Mouse (Mus musculus) common myeloid progenitor, adult 5-6 weeks (primary cell): ENCODE results near the gene Hdac5. TPM values are rescaled to one million over a fixed set of nuclear protein-coding genes. Genes with fewer than 3 reads are reported as not detected.
A peak's percentile ranks its signal among the peaks of the same experiment; 100 is the strongest.

Experiments
- ATAC-seq: replicated peaks from 2 replicates; pipeline ENCODE4 v1.8.0; 2016; ENCODE audit warnings: low read depth, mild to moderate bottlenecking, moderate TSS enrichment, inconsistent platforms; ENCODE audit not compliant: poor library complexity, severe bottlenecking
- total RNA-seq: library from RNA; stranded (forward); fragments of 200-1000, 187-1606 nt; gene quantifications from 2 replicates; pipeline ENCODE4 v1.2.3, GENCODE M21; 2017

Gene Hdac5
- total RNA-seq, 1 experiment from 2014 or later: 20.7 TPM

DNA sequence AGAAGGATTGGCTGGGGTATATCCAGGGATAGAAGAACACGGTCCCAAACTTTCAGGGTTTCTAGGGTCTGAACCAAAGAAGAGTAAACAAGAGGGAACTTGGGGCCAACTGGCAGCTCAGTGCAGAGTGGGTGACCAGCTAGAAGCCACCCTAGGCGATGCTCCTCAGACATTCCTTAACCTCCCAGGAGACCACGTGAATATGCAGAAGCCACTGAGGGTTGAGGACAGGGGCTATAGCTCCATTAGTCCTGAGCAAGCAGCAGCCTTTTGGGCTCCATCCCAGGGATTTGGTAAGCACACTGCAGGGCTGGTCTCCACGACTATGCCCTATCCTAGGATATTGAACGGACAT lies 13.1 kb downstream of the Hdac5 start:
- no peak for ATAC-seq

DNA sequence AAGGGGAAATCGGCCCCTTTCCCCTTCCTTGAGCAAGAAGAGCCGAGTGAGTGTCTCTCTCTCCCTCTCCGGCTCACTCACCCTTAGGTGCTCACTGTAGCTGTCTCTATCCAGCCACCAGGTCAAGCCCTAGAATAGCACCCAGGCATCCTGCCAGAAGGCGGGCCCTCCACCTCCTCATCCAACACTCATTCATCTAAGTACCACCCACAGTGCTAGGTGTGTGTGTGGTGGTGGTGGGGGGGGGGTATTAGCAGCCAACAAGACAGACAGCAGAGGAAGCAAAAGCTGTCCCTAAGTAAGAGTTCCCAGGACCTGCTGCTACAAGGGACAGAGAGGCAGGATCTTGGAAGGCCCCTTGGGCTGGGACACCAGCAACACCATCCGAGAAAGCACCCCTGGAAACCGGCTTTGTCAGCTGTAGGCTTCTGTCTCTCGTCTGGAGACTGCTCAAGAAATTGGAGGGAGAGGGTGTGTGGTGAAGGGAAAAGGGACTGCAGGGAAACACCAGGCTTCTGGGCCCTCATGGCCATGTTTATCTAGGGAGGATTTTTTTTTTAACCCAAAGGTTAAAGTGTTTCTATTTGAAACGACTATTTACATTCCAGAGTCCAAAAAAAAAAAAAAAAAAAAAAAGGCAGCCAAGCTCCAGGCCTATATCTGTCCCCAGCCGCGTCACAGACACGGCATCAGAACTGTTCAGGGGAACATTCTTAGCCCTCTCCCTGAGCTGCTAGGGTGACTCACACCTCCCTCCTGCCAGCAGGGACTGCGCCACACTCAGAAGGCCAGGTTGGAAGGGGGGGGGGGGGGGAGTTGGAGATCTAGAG lies 13.7 kb downstream of the Hdac5 start:
- ATAC-seq: no peak

DNA sequence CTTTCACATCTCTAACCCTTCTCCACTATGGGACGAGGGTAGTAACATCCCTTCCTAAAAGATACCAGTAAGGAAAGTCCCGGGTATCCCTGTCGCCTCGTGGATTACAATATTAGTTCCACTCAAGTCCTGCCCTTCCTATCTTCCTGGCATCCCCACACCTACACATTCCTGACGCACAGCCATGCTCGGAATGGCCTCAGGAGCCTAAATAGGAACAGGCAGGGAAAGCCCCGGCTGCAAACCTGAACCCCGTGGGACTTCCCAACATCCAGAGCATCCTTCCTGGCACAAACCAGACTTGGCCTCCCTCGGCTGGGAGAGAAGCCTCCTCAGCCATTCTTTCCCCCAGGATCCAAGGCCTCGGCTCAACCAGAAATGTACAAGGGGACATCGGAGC lies 14.5 kb downstream of the Hdac5 start:
- no peak for ATAC-seq

DNA sequence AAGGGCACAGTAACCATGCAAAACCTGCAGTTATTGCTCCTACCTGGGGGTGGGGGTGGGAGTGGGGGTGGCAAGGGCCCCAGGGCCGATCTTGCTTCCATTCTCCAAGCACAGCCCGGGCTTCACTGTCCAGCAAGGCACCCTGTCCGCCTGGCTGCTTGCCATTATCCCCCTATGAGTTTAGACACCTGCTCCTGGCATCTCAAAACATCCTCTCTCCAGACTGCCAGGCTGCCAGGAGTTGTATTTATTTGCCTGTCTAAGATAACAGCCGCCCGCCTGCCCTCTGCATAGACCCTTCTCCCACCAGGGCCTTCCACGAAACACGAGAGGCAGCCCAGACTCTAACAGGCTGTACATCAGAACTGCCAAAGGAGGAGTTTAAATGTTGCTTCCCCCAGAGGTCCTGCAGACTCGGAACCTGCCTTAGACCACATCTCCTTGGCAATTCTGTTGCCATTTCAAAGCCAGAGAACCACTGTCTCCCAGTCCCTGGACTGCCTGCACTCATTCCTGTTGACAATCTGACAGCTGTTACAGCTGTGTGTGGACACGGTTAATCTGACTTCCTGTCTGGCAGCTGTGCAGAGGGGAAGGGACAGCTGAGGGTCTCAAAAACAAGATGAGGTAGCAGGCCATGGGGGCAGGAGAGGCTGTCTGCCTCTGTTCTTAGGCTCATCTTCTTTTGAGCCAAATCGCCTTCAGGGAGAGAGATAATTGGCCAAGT lies 15.4 kb downstream of the Hdac5 start:
- no peak for ATAC-seq

DNA sequence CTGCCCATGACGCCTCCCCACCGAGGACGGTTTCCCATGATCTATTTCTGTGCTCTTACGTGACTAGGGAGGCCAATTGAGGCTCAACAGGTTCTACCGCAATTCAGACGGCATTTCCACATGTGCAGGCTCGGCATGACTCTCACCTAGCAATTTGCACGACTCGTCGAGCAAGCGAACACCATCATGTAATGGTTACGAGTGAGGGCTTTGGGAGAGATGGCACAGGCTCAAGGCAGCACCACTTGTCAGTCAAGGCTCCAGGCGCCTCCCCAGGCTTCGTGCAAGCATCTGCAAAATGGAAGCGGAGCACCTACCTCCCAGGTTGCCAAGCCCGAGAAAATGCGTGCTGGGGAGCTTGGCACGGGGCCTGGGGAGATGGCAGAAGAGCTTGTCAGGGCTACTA lies 18.0 kb downstream of the Hdac5 start:
- no peak for ATAC-seq

DNA sequence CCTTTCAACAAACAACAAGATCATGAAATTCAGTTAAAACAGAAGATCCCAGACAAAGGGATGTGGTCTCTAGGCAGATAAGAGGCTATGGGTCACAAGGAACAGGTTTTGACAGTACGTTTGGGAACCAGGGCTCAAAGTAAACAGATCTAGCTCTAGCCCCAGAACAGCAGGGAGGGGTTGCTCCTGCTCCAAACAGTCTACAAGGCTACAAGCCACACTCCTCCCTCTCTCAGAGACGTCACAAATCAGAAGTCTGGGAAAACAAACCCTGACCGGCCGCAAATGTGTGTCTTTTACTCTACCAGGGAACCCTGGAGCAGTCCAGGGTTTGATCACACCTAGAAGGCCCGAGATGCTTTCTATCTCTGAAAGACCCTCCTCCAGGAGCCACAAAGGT lies 19.0 kb downstream of the Hdac5 start:
- ATAC-seq: no peak

DNA sequence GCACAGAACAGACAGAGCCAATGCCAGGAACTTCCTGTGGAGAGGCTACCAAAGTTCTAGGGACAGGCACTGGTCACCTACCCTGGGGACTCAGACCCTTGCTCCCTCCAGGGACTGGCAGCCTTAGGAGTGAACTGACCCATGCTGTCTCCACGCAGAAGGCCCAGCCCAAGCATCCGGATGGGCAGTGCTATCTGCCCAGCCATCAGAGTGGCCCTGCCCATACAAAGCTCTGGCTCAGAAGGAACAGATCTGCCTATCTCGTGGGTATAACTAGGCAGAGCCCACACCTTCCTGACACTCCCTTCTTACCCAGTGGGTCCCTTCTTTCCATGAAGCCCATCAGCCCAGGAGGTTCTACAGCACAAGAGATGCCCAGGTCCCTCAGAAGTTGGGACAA lies 19.8 kb downstream of the Hdac5 start:
- ATAC-seq: no peak

DNA sequence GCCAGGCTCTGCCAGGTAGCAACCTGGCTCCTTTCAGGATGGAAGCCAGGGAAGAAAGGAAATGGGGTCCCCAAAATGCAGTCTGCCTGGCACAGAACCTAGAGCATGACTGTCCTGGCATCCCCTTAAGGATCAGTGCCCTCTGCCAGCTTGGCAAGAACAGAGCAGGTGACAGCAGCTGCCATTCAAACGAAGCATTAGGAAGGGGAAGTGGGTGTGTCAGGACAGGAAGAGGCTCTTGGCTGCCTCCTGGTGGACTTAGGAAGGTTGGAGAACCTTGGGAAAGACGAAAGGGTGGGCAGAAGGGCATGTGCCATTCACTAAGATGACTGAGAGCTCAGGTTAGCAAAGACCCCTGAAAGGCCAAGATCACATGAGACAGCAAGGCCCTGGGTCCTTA lies 20.2 kb downstream of the Hdac5 start:
- peak; percentile 34; the same call in 1 of the 2 replicates for ATAC-seq

DNA sequence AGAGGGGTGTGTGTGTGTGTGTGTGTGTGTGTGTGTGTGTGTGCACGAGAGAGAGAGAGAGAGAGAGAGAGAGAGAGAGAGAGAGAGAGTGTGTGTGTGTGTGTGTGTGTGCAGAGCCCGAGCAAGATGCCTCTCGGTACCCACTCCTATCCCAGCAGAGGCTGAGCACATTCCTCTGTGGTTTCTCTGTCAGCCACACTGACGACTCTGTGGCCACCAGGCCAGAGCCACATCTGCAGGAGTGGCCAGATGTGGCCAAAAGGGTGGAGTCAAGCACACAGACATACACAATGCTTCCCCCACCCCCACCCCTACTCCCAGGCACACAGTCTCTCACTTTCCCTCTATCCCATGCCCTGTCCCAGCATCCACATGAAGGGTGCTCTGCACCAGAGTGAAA lies 21.1 kb downstream of the Hdac5 start:
- peak; percentile 70 for ATAC-seq

DNA sequence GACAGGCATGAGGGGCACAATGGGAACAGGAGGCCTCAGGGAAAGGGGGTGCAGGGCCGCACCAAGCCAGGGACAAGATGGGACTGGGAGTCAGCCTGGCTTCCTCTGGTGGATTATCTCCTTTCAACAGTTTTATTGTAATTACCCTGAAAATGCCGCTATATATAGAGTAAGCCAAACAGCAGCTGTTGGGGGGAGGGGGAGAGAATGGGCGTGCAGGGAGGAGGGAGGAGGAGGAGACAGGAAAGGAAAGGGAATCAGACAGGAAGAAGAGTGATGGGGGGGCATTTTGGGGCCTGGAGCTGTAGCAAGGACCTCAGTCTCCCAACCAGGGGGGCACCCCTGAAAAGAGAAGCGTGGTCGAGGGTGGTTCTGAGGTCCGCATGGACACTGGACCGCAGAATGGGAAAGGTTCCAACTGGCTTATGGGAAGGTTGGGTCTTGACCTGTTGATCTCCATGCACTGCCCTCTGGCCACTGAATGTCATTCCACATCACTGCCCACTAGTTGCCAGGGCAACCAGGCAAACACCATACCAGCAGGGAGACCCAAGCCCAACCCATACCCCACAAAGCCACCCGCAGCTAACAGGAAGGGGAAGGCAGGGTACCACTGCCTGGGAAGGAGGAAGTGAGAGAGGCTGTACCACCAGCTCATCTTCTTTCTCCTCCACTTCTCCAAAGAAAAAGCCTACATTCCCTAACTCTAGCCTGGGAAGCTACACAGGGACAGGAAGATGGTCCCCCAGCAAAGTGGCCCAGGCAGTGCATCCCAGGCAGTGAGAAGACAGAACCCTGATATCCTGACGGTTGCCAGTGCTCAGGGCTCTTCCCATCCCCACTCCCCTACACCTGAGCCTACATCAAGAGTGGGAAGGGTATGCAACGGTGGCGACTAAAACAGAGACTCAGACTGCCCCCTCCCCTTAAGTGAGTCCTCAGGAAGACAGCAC lies 21.9 kb downstream of the Hdac5 start:
- peak; percentile 54 for ATAC-seq

DNA sequence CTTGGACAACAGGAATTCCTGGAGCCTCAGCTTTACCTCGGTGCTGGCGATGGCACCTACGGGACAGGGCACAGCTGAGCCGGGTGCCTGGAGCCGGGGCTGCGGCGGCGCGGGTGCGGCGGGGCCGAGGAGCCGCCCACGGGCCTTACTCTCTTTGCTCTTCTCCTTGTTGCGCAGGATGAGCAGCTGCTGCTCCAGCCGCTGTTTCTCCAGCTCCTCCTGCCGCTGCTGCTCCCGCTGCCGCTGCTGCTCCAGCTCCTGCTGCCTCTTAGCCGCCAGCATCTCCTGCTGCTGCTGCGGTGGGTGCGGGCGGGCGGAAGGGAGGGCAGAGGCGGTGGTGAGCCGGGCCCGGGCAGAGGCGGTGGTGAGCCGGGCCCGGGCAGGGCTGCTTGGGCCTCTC lies 23.5 kb downstream of the Hdac5 start:
- no peak for ATAC-seq

DNA sequence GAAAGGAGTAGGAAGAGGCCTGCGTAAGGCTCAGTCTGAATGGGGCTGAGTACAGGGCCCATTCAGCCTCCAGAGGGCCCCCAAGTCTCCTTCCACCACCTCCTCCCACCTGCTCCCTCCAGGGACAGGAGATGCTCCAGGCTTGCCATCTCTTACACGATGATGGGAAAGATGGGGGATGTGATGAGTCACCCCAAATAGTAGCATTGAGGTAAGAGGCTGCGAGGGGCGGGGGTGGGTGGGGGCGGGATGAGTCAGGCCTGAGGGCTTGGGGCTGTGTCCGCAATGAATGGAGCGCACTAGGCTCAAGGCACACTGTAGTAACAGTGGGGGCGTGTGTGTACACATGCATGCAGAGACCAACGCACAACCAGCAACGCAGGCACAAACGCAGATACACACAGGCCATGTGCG lies 28.6 kb downstream of the Hdac5 start:
- no peak for ATAC-seq

DNA sequence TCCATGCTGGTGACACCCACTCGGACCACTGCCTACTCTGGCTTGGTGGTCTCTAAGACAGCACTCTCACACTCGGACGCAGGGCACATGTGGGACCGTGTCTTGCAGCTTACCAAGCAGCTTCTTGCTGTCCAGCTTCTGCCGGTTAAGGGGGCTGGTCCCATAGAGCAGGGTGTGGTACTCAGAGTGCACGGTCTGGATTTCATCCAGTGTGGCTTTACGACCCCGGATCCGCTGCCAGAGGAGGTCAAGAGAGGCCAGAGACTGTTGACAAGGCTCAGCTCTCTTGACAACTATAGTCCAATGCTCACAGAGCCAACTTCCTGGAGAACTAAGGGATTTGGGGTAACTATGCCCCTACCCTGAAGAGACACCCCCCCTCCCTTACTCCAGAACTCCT lies 30.1 kb downstream of the Hdac5 start:
- ATAC-seq: no peak

DNA sequence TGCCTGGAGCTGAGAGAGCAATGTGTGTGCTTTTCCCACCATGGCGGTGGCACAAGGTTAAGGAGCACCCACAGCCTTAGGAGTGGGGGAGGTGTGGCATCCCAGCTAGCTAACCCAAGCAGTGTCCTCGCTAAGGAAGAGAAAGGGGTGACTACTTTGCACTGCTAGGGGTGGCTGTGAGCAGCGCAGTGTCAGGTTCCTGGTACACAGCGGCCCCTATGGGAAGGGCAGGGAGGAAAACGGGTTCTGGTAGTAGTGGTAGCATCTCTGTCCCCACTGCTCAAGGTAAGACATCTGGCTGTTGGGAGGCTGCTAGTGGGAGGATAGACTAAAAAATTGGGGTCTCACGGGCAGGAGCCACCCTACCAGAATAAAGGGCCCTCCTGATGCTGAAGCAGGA lies 31.7 kb downstream of the Hdac5 start:
- ATAC-seq: no peak

DNA sequence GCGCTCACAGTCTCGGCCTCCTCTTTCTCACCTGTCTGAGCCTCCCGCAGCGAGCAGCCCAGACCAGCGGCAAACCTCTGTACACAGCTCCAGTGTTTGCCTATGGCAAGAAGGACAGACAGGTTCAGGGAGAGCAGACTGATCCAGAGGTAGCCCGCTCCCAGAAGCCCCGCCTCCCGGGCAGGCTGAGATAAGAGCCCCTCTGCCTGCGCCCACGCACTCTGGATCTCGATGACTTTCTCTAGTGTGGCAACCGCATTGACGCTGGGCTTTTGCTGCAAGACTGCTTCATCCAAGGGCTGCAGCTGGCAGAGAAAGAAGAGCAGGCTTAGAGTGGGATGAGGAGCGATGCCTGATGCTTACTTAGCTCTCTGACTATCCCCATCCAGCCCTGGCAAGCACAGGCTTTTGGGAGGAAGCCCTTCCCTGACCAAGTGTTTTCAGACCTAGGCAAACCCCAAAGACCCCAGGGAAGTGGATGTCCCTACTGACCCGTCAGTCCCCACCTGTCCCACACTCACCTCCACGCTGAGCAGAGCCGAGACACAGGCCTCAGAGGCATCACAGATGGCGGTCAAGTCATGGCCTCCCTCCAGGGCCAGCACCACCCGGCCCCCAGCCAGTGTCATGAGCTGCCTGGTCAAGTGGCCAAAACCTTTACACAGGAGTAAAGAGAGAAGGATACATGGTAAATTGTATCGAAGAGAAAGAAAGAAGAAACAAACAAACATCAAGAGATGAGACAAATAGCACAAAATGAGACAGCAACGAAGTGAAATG lies 33.8 kb downstream of the Hdac5 start:
- ATAC-seq: no peak

DNA sequence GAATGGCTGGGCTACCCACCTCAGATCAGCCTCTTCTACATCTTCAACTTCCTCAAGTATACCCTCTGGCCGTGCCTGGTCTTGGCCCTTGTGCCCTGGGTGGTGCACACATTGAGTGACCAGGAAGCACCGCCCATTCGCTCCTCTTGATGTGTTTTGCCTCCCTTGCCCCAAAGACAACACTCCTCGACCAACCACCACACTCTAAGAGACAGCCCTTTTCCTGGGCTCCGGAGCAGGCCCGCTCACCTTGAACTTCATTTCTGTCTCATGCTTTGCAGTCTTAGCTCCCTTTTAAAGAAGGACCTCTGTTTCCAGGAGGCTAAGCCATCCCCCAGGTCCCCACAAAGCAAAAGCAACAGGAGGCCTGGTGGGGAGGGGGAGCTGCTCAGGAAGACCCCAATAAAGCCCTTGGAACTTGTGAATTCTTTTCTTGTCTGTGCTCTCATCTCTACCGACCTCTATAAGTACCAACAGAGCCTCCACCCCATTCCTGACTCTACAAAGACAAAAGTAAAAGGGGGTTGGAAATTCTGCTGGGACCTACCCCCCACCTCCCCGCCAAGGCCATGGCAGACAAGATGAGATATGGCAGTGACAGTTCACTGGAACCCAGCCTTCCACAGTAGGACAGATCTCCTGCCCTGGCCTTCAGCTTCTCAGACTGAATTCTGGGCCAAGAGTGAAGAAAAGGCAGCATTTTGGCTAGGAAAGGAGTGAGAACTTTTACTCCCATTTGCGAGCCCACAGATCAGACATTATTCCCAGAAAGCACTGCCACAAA lies 36.1 kb downstream of the Hdac5 start:
- no peak for ATAC-seq

DNA sequence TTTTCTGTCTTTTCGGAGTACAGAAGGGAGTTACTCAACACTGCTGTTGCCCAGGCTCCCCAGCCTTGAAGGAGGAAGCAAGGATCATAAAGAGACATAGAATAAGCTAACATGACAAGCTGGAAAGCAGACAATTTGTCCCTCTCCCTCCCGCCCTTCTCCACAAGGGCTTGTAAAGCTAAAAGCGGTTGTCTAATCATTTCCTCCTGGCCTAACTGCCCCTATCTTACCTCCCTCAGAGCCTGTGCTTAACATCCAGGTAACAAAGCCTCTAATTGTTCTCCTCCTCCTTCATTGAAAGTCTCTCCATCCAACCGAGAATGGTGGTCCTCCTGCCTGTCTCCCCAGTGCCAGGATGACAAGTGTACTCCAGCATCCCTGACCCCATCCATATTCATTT lies 39.1 kb downstream of the Hdac5 start:
- no peak for ATAC-seq

DNA sequence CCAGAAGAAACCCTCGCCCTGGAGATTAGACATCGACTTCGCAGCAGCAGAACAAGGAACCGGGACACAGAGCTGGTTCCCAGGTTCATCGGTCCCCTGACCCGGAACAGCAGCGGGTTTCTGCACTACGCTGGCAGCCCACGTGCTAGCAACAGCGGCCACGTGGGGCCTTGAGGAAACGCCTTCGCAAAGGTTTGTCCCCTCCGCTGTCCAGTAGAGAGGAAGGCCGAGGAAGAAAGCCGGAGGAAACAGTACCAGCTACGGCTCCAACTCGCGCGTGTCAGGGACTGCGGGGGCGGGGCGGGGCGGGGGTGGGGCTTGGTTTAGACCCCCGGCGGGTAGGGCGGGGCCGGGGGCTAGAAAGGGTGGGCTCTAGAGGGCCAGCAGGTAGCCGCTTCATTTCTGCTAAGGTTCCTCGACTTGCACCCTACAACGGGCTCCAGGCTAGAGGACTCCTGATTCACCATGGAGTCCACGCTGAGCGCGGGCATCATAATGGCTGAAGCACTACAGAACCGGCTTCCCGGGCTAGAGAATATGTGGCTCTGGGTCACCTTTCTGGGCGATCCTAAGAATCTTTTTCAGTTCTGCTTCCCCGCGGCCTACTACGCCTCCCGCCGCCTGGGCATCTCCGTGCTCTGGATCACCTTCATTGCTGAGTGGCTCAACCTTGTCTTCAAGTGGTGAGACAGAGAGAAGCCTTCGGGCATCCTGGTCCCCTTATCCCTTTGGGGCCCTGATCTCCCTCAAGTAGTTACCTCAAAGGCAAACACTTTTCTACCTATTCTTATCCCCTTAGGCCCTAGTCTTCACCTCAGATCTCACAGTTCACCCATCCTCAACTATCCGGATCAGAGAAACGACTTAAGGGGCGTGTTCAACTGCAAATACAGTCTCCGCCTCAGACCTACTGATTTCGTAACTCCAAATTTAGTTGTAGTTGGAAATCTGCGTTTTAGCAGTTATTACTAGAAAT lies 40.2 kb downstream of the Hdac5 start, which contains the start of gene G6pc3:
G6pc3 (plus strand) TSS at position 160 of the 976 bp plus-strand sequence.
- peak; percentile 84 for ATAC-seq
